Mouse (Mus musculus): ENCODE data around the gene Rnf166.

- TF ChIP-seq CTCF (IDR thresholded peaks at IDR 0.05; ENCODE audit: control insufficient read depth, insufficient read depth, insufficient replicate concordance, low read depth, low read length) (no peak), POLR2A (IDR thresholded peaks at IDR 0.05; ENCODE audit: control insufficient read depth, low read depth, low read length) (no peak)
These were observed 49.7 kb downstream of the Rnf166 start for GRCm38 (mm10) chr8:122426145-122426544.

All from testis, adult 2 months (tissue).